Comparison of ENCODE assay signal across 9 mouse cellular contexts in the genomic region with DNA sequence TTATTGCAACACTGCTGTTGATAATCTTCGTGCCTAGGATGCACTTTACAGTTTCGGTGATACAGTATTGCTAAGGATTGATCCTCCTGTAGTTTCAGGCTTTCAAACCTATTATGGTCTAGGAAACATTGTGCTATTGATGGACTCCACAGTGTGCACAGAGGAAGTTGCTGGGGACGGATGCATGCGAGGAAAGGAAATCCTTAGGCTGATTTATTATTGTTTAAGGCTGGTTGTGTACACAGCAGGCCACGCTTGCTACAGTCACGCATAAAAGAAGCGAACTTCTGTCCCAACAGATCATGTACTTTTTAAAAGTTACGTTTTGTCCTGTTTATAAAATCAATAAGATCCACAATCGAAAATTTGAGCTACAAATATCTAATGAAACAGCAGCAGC. TPM values are rescaled to one million over a fixed set of nuclear protein-coding genes. Genes with fewer than 3 reads are reported as not detected.
DNase-seq lines count a peak whose midpoint lies in the region; ATAC-seq lines count a peak whose summit lies in the region.
"Had no signal": no experiment of that assay in that cellular context is flagged by ENCODE, and none has a peak within 500 bp of the region (broad histone marks: within the 10 kb centered on the region; RNA-seq: fewer than 3 reads in every experiment).

No protein-coding gene starts in this region.

- 80% methylated on average over 9 of the region's 9 CpGs for WGBS in forebrain, embryonic 15.5 days
- 76% methylated on average over 9 of the region's 9 CpGs for WGBS in forebrain, embryonic 11.5 days
- WGBS in hindbrain, embryonic 15.5 days: 70% methylated on average over 9 of the region's 9 CpGs
- WGBS in hindbrain, embryonic 12.5 days: 75% methylated on average over 9 of the region's 9 CpGs
- WGBS in lung, embryonic 16.5 days: 54% methylated on average over 9 of the region's 9 CpGs

- H3K4me1 ChIP-seq in forebrain, embryonic 15.5 days: peaks cover 19% of the 10 kb centered on the region
- no peaks in the 10 kb centered on the region; the same call in 1 of the 2 replicates for H3K4me1 ChIP-seq in forebrain, embryonic 11.5 days (replicated peaks; ENCODE audit: control insufficient read depth, insufficient read depth, low read length)
- H3K4me1 ChIP-seq in hindbrain, embryonic 15.5 days (replicated peaks): peaks cover 23% of the 10 kb centered on the region
- H3K4me1 ChIP-seq in hindbrain, embryonic 12.5 days: peaks cover 26% of the 10 kb centered on the region
- peaks cover 7% of the 10 kb centered on the region for H3K4me1 ChIP-seq in lung, embryonic 16.5 days (replicated peaks; ENCODE audit: control insufficient read depth, insufficient read depth, low read length)

- 0 out of 2 replicates have a peak overlapping the region, but pooled peaks have one; percentile 84 for H3K4me2 ChIP-seq in forebrain, embryonic 15.5 days (replicated peaks)
- H3K4me2 ChIP-seq in forebrain, embryonic 11.5 days (ENCODE audit: low read depth, low read length, severe bottlenecking): no peak overlapping the region
- peak overlapping the region; percentile 90 for H3K4me2 ChIP-seq in hindbrain, embryonic 15.5 days
- no peak overlapping the region for H3K4me2 ChIP-seq in hindbrain, embryonic 12.5 days (replicated peaks)
- H3K4me2 ChIP-seq in lung, embryonic 16.5 days (ENCODE audit: low read depth, low read length): peak overlapping the region; percentile 87

- H3K4me3 ChIP-seq in forebrain, embryonic 15.5 days: no peak overlapping the region
- no peak overlapping the region for H3K4me3 ChIP-seq in forebrain, embryonic 11.5 days (ENCODE audit: low read depth, low read length)
- no peak overlapping the region; the same call in 1 of the 2 replicates for H3K4me3 ChIP-seq in hindbrain, embryonic 15.5 days
- H3K4me3 ChIP-seq in hindbrain, embryonic 12.5 days: no peak overlapping the region
- H3K4me3 ChIP-seq in lung, embryonic 16.5 days (ENCODE audit: low read length): peak overlapping the region; percentile 64

- DNase-seq in forebrain, embryonic 11.5 days (ENCODE audit: low spot score): no peak
- DNase-seq in lung, postnatal 14 days: no peak
- peak; percentile 17 for DNase-seq in kidney, postnatal 14 days
- DNase-seq in urinary bladder, adult 18-20 months (ENCODE audit: low spot score in 2 of 2): no peak

- no peak overlapping the region for H3K9ac ChIP-seq in forebrain, embryonic 15.5 days (replicated peaks)
- no peak overlapping the region for H3K9ac ChIP-seq in forebrain, embryonic 11.5 days (ENCODE audit: low read length)
- no peak overlapping the region for H3K9ac ChIP-seq in hindbrain, embryonic 15.5 days
- H3K9ac ChIP-seq in hindbrain, embryonic 12.5 days: no peak overlapping the region
- no peak overlapping the region for H3K9ac ChIP-seq in lung, embryonic 16.5 days (ENCODE audit: low read length)

- H3K27ac ChIP-seq in forebrain, embryonic 15.5 days (replicated peaks): no peak overlapping the region
- H3K27ac ChIP-seq in forebrain, embryonic 11.5 days (ENCODE audit: low read depth, low read length): no peak overlapping the region
- H3K27ac ChIP-seq in hindbrain, embryonic 15.5 days (replicated peaks): peak overlapping the region; percentile 92; the same call in 1 of the 2 replicates
- no peak overlapping the region for H3K27ac ChIP-seq in hindbrain, embryonic 12.5 days
- H3K27ac ChIP-seq in lung, embryonic 16.5 days (ENCODE audit: low read length): no peak overlapping the region

- no peaks in the 10 kb centered on the region for H3K9me3 ChIP-seq in forebrain, embryonic 15.5 days
- H3K9me3 ChIP-seq in forebrain, embryonic 11.5 days (ENCODE audit: control insufficient read depth, low read length): no peaks in the 10 kb centered on the region
- no peaks in the 10 kb centered on the region for H3K9me3 ChIP-seq in hindbrain, embryonic 15.5 days
- no peaks in the 10 kb centered on the region for H3K9me3 ChIP-seq in hindbrain, embryonic 12.5 days (replicated peaks)
- H3K9me3 ChIP-seq in lung, embryonic 16.5 days (ENCODE audit: control insufficient read depth, low read length): no peaks in the 10 kb centered on the region
- H3K9me3 ChIP-seq: hindbrain, embryonic 10.5 days had no signal

- no peak for ATAC-seq in forebrain, embryonic 15.5 days (replicated peaks)
- ATAC-seq in forebrain, embryonic 11.5 days (replicated peaks; ENCODE audit: low FRiP score): no peak
- ATAC-seq in hindbrain, embryonic 15.5 days (ENCODE audit: low FRiP score, low read depth): no peak
- ATAC-seq in hindbrain, embryonic 12.5 days (ENCODE audit: low FRiP score): no peak
- no peak for ATAC-seq in lung, embryonic 16.5 days (ENCODE audit: low read depth)

- H3K36me3 ChIP-seq in forebrain, embryonic 15.5 days: no peaks in the 10 kb centered on the region
- H3K36me3 ChIP-seq in forebrain, embryonic 11.5 days (ENCODE audit: control insufficient read depth, insufficient read depth, low read length): no peaks in the 10 kb centered on the region
- H3K36me3 ChIP-seq in hindbrain, embryonic 15.5 days: no peaks in the 10 kb centered on the region
- no peaks in the 10 kb centered on the region for H3K36me3 ChIP-seq in hindbrain, embryonic 12.5 days
- no peaks in the 10 kb centered on the region for H3K36me3 ChIP-seq in lung, embryonic 16.5 days (ENCODE audit: control insufficient read depth, insufficient read depth, low read length)
- H3K36me3 ChIP-seq: hindbrain, embryonic 10.5 days had no signal

- no peaks in the 10 kb centered on the region; the same call in 1 of the 2 replicates for H3K27me3 ChIP-seq in forebrain, embryonic 15.5 days
- H3K27me3 ChIP-seq in forebrain, embryonic 11.5 days (ENCODE audit: control insufficient read depth, insufficient read depth, low read length): no peaks in the 10 kb centered on the region; the same call in 1 of the 2 replicates
- H3K27me3 ChIP-seq in hindbrain, embryonic 15.5 days: no peaks in the 10 kb centered on the region
- no peaks in the 10 kb centered on the region for H3K27me3 ChIP-seq in hindbrain, embryonic 12.5 days
- H3K27me3 ChIP-seq in lung, embryonic 16.5 days (ENCODE audit: control insufficient read depth, insufficient read depth, low read depth, low read length): peaks cover 12% of the 10 kb centered on the region

RNA-seq across cellular contexts. Expression of a gene that starts 1.2 kb away (rescaled TPM):
- polyA plus RNA-seq in forebrain, embryonic 15.5 days (2015; fragmentation: Nextera tagmentation; extraction: Ambion mirVana): 6.2 and 6.6 TPM in 2 replicates
- polyA plus RNA-seq in forebrain, embryonic 11.5 days (2014; fragmentation: Nextera tagmentation; extraction: Ambion mirVana): 7.9 and 9.2 TPM in 2 replicates
- polyA plus RNA-seq in hindbrain, embryonic 15.5 days (2015; fragmentation: Nextera tagmentation; extraction: Ambion mirVana): 15.4 and 18.2 TPM in 2 replicates
- 24.0 and 26.3 TPM in 2 replicates for polyA plus RNA-seq in hindbrain, embryonic 12.5 days (2016; fragmentation: Nextera tagmentation; extraction: Ambion mirVana)
- 6.3 TPM in 2 replicates for polyA plus RNA-seq in lung, embryonic 16.5 days (2015; fragmentation: Nextera tagmentation; extraction: Ambion mirVana)

Comparison
In these comparisons a context has a peak if more than half of its experiments do, and no peak if none do; other contexts are left out.
1. H3K4me2 ChIP-seq: peak in forebrain, embryonic 15.5 days (single experiment), hindbrain, embryonic 15.5 days (single experiment) and lung, embryonic 16.5 days (single experiment); none in forebrain, embryonic 11.5 days (single experiment) and hindbrain, embryonic 12.5 days (single experiment).